Mouse (Mus musculus) left cerebral cortex, adult 11 months (tissue): ENCODE data around the gene Mdh2.

Experiments
- DNase-seq: peaks from one replicate; pipeline ENCODE4 v3.0.0; 2022; ENCODE audit warnings: low spot score

Mdh2 gene

GRCm38 (mm10) chr5:135778471-135779445 is at the start of gene Mdh2:
Gene Mdh2 (plus strand): TSS chr5:135778480.
- peak; percentile 99 for DNase-seq

- DNase-seq = no peak
Observed at GRCm38 (mm10) chr5:135729351-135729750, 48.9 kb upstream of the Mdh2 start.

GRCm38 (mm10) chr5:135730278-135730677 is 48.0 kb upstream of the Mdh2 start:
- no peak for DNase-seq

DNA sequence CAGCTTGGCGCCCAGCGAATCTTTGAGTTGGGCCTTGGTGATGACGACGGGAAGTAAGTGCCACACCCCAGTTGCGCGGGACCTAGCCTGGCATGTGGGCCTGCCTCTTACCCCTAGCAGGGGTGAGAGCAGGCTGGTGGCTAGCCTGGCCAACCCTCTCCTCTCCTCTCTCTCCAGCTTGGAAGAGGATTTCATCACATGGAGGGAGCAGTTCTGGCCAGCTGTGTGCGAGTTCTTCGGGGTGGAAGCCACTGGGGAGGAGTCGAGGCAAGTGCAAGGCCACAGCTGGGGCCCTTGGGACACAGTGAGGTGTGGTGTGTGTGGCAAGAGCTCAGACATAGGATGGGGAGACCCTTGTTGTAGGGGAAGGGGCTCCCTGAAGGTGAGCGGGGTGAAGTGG is 47.4 kb upstream of the Mdh2 start:
- no peak for DNase-seq

GRCm38 (mm10) chr5:135731322-135731721 is 47.0 kb upstream of the Mdh2 start:
- no peak for DNase-seq

- no peak for DNase-seq
Observed at GRCm38 (mm10) chr5:135733071-135733470, 45.2 kb upstream of the Mdh2 start.

GRCm38 (mm10) chr5:135734057-135734680 is 44.1 kb upstream of the Mdh2 start:
- no peak for DNase-seq

DNA sequence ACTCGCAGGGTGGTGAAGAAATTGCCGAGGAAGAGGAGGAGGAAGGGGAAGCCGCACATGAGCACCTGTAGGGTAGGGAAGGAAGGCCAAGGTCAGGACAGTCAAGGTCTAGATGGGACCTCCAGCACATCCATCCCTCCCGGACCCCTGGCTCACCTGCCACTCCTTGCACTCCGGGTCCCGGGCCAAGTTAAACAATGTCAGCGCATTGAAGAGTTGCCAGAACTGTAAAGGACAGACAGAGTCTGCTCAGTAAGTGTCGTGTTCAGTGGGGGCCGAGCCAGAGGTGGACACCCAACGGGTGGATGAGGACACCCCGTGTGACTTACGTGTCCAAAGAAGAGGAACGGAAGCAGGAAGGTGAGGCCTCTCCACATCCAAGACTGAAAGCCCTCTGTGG is 42.5 kb upstream of the Mdh2 start:
- no peak for DNase-seq

DNA sequence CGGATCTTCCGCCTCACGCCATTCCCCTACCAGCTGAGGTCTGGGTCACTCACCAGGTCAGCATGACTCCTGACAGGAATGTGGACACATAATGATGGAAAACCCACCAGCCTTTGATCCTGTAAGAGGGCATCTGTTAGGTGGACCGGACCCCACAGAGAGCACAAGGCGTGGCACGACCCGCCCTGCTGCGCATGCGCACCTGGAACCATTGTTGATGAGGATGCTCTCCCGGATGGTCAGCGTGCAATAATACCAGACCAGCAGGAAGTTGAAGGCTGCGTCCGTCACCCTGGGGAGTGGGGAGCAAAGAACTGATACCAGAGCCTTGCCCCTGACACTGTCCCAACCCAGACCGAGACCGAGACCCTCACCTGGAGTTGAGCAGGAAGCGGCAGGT is 41.7 kb upstream of the Mdh2 start:
- no peak for DNase-seq

DNA sequence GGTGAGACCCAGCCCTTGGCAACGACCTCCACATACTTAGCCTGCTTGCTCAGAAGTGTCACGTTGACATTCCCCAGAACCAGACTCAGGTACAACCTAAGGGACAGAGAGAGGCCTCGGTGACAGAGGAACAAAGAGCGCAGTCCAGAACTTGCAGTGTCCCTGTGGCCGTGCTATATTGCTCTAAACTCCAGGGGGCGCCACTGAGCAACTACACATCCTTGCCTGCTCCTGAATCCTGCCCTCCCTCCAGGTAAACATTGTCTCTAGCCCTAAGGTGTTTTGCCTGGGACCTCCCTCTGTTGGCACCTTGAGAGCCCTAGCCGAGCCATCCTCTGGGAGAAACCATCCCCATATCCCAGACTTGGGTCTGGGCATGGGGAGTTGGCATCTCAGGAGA is 41.1 kb upstream of the Mdh2 start:
- DNase-seq = no peak

DNA sequence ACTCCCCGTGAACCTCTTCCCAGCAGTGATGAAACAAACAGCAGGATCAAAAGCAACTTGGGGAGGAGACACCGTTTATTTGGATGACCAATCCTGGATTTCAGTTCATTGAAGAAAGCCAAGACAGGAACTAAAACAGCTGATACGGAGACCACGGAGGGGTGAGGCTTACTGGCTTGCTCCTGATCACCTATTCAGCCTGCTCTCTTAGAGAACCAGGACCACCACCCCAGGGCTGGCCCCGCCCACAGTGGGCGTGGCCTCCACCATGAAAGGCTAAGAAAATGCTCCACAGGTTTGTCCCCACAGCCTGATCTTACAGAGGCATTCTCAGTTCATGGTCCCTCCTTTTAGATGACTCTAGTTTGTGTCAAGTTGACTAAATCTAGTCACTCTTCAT is 40.0 kb upstream of the Mdh2 start:
- no peak for DNase-seq

- no peak for DNase-seq
Observed at GRCm38 (mm10) chr5:135742156-135742555, 36.1 kb upstream of the Mdh2 start.

DNA sequence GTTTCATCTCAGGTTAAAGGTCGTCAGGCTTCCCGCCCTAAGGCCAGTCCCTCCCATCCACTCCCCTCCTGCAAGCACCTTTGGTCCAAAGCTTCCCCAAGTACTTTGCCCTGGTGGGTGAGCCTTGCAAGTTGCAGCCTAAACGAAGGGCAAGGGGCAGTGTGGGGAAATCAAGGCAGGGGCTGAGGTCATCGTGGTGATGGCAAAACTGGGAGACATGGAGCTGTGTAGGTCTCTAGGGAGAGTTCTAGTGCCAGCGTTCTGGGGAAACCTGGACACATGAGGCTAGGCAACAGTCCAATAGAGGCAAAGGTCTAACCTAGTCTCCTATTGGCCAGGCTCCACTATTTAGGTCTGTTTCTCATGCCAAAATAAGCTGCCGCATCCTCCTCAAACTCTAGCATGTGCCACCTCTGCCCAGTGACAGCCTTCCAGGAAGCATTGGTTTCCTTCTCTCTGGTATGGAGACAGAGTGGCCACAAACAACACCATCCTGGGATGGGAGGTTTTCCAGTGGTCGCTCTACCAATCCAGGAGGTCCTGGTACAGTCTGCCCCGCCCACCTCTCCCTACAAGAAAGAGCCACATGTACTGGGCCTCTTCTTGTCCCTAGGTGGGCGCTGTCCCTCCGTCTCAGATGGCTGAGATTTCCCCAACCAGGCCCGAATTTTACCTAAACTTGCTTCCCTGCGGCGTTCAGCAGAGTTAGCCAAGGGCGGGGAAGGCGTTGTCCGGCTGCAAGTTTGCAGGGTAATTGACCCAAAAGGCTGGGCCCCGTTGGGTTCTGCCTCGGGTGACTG is 35.1 kb upstream of the Mdh2 start:
- no peak for DNase-seq

DNA sequence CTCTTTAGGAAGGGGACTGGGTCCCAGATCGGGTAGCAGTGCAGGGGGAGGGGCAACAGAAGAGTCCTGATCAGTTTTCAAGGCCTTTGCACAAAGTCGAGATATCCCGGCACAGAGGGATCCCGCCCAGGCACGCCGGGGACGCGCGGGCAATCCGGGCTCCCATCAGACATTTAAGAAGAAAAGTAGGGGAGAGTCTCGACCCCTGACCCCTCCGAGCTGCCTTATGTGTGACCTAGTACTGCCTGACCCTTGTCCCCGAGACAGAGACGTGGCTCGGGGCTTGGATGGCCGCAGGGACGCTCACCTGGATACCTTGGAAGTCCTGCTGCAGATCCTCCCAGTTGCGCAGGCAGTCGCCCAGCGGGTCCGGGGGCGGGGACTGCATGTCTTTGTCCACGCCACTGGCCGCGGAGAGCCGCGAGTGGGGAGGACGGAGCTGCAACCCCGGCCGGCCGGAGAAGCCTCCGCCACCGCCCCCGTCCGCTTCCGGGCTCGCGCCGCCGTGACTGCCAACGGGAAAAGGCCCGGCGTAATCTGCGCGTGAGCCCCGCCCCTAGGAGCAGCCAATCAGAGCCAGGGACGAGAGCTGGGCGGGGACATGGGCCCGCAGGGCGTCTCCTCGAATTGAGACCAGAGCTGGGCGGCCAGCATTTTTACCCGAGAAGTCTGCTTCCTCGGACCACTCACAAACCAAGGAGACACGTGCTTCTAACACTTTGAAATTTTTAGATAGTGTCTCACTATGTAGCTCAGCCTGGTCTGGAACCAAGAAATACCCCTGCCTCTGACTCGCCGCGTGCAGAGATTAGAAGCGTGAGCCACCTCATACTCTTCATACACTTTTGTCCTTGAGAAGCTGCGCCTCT is 34.3 kb upstream of the Mdh2 start, which contains the start of gene Tmem120a:
Gene Tmem120a (minus strand): TSS at position 708 of the 869 bp plus-strand sequence.
- DNase-seq = peak; percentile 91

GRCm38 (mm10) chr5:135744742-135745141 is 33.5 kb upstream of the Mdh2 start:
- DNase-seq = no peak

DNA sequence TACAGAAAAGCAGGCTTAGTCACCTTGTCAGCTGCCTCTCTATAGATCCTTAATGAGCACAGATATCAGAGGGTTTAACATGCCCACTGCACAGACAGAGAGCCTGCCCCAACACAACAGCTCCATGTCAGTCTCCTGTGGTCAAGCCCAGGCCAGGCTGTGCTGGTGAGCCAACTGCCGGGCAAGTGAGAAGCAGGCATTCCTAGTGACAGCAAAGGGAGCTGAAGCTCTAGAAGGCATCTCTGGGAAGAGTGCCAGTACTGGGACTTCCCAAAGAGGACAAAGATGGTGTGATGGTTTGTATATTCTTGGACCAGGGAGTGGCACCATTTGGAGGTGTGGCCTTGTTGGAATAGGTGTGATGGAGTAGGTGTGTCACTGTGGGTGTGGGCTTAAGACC is 27.2 kb upstream of the Mdh2 start:
- DNase-seq = no peak

DNA sequence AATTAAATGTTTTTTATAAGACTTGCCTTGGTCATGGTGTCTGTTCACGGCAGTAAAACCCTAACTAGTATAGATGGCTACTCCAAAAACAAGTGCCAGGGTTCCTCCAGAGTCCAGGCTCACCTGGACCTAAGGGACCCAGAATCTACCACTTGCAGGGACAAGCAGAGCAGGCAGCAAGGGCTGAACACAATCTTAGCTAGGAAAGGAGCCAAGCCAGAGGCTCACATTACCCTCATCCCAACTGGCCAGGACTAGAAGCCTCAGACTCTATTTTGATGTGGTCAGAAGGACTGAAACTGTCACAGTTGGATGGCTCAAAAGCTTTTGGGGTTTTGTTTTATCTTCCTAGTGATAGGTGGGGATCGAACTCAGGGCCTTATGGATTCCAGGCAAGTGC is 26.7 kb upstream of the Mdh2 start:
- no peak for DNase-seq

GRCm38 (mm10) chr5:135761881-135762280 is 16.4 kb upstream of the Mdh2 start:
- DNase-seq = no peak

GRCm38 (mm10) chr5:135763526-135763925 is 14.8 kb upstream of the Mdh2 start:
- DNase-seq = no peak

DNA sequence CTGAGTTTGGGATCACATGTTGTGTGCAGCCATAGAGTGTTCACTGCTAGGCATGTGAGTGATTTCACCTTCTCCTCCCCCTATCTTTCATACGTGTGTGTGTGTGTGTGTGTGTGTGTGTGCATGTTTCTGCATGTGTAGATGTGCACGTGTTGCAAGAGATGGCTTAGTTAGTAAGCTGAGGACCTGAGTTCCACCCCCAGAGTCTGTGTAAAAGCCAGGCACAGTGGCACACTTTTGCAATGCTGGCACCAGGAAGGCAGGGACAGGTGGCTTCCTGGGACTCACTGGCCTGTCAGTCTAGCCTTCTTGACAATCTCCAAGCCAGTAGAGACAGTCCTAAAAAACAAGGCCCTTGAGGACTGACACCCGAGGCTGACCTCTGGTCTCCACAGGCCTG is 13.3 kb upstream of the Mdh2 start:
- DNase-seq = no peak

GRCm38 (mm10) chr5:135772519-135772918 is 5.8 kb upstream of the Mdh2 start:
- DNase-seq = no peak

DNA sequence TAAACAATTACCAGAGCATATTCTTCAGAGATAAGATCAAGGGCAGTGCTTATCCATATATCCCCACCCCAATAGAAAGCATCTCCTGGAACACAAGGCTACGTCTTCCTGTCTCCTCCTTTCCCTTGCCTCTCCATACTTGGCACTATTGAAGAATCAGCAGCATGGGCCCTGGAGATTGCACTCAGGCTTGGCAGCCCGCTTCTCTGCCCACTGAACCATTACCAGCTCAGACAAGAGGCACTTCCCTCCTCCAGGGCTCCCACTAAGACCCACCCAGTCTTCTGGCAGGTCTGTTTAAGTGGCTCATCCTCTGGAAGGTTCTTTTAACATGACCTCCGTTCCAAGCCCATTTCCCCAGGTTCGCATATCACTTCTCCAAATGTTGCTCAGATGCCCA is 1.7 kb upstream of the Mdh2 start:
- no peak for DNase-seq
